ENCODE assay signal across 8 mouse cellular contexts in the genomic region with DNA sequence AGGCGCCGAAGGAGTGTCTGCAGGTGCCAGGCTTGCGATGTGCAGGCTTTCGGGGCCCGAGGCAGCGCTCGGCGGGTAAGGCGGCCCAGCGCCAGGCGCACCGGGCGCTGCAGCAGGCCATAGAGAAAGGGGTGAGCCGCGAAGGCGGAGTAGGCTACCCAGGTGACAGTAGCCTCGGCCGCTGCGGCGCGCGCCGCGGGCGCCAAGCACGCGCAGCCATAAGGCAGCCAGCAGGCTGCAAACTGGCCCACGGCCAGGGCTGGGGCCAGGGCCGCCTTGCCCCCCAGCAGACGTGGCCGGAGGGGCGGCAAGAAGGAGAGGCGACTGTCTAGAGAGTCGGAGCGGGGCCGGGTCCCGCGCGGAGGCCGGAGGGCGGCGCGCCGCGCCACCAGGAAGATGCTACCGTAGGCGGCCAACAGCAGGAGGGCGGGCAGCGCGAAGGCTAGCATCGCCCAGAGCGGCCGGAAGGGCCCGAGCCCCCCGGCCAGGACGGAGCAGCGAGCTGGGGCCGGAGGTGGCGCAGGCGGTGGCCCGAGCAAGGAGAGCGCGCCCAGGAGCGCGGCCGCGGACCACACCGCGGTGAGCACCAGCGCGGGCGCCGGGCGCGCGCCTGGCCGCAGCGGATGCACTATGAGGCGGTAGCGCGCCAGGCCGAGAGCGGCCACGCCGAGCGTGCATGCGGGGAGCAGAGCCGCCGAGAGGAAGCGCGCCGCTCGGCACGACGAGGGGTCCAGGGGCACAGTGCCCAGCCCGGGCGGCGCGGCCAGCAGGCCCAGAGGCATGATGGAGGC. TPM values are rescaled to one million over a fixed set of nuclear protein-coding genes. Genes with fewer than 3 reads are reported as not detected.
DNase-seq lines count a peak whose midpoint lies in the region; ATAC-seq and TF ChIP-seq lines count a peak whose summit lies in the region.

No protein-coding gene starts in this region.

- H3K4me2 ChIP-seq in intestine, embryonic 14.5 days (ENCODE audit: low read length): peak overlapping the region; percentile 96
- H3K4me2 ChIP-seq in limb, embryonic 13.5 days (replicated peaks): peak overlapping the region; percentile 98
- H3K4me2 ChIP-seq in midbrain, embryonic 16.5 days (ENCODE audit: low read length): peak overlapping the region; percentile 75

- no peak for TF ChIP-seq POLR2A in lung, adult 2 months (IDR thresholded peaks at IDR 0.05; ENCODE audit: borderline replicate concordance, extremely low read depth, low read depth, low read length)

- peaks cover 36% of the 10 kb centered on the region for H3K36me3 ChIP-seq in intestine, embryonic 14.5 days (ENCODE audit: control insufficient read depth, insufficient read depth, low read length)
- peaks cover 42% of the 10 kb centered on the region for H3K36me3 ChIP-seq in limb, embryonic 13.5 days
- peaks cover 27% of the 10 kb centered on the region for H3K36me3 ChIP-seq in midbrain, embryonic 16.5 days (ENCODE audit: control insufficient read depth, insufficient read depth, low read length)

- peak; percentile 68 for ATAC-seq in intestine, embryonic 14.5 days (replicated peaks; ENCODE audit: low FRiP score, low TSS enrichment, low read depth)
- ATAC-seq in limb, embryonic 13.5 days (ENCODE audit: low FRiP score, low read depth): peak; percentile 70
- ATAC-seq in midbrain, embryonic 16.5 days: peak; percentile 78

- no peaks in the 10 kb centered on the region for H3K4me1 ChIP-seq in lung, adult 2 months (ENCODE audit: control insufficient read depth, insufficient read depth, low read length)
- peaks cover 3% of the 10 kb centered on the region; the same call in 1 of the 2 replicates for H3K4me1 ChIP-seq in intestine, embryonic 14.5 days (replicated peaks; ENCODE audit: control insufficient read depth, insufficient read depth, low read length)
- peaks cover 17% of the 10 kb centered on the region for H3K4me1 ChIP-seq in limb, embryonic 13.5 days
- peaks cover 14% of the 10 kb centered on the region; the same call in 1 of the 2 replicates for H3K4me1 ChIP-seq in midbrain, embryonic 16.5 days (ENCODE audit: control insufficient read depth, insufficient read depth, low read length)

- TF ChIP-seq CTCF in lung, adult 2 months (IDR thresholded peaks at IDR 0.05; ENCODE audit: insufficient read depth, low read length): no peak

- WGBS in lung, adult 2 months: 5% methylated on average over 98 of the region's 99 CpGs
- 2% methylated on average over 87 of the region's 99 CpGs for WGBS in intestine, embryonic 14.5 days
- 1% methylated on average over 94 of the region's 99 CpGs for WGBS in limb, embryonic 13.5 days
- whole genome bisulfite sequencing in midbrain, embryonic 16.5 days: 1% methylated on average over 88 of the region's 99 CpGs

- H3K9me3 ChIP-seq in intestine, embryonic 14.5 days (ENCODE audit: control insufficient read depth, low read length): no peaks in the 10 kb centered on the region
- no peaks in the 10 kb centered on the region for H3K9me3 ChIP-seq in limb, embryonic 13.5 days
- no peaks in the 10 kb centered on the region for H3K9me3 ChIP-seq in midbrain, embryonic 16.5 days (replicated peaks; ENCODE audit: control insufficient read depth, low read length, poor library complexity, severe bottlenecking)

- H3K9ac ChIP-seq in intestine, embryonic 14.5 days (ENCODE audit: low read length): peak overlapping the region; percentile 56
- H3K9ac ChIP-seq in limb, embryonic 13.5 days: peak overlapping the region; percentile 82
- H3K9ac ChIP-seq in midbrain, embryonic 16.5 days (ENCODE audit: low read depth, low read length): peak overlapping the region; percentile 77

- H3K27me3 ChIP-seq in intestine, embryonic 14.5 days (replicated peaks; ENCODE audit: control insufficient read depth, insufficient read depth, low read length): no peaks in the 10 kb centered on the region
- peaks cover 12% of the 10 kb centered on the region; the same call in 1 of the 2 replicates for H3K27me3 ChIP-seq in limb, embryonic 13.5 days
- no peaks in the 10 kb centered on the region for H3K27me3 ChIP-seq in midbrain, embryonic 16.5 days (ENCODE audit: control insufficient read depth, insufficient read depth, low read depth, low read length)

- DNase-seq in lung, adult 2 months: no peak
- no peak for DNase-seq in lung, adult 18-20 months
- peak; percentile 90 for DNase-seq in cerebellum, adult 8-10 months
- peak; percentile 69 for DNase-seq in forelimb bud, embryonic 11.5 days (ENCODE audit: low read depth, low spot score)
- peak; percentile 79 for DNase-seq in intestine, embryonic 14.5 days (ENCODE audit: low spot score)
- DNase-seq in thymus, postnatal 4 days: peak; percentile 57

- no peak overlapping the region for H3K27ac ChIP-seq in intestine, embryonic 14.5 days (ENCODE audit: low read depth)
- peak overlapping the region; percentile 48; the same call in 1 of the 2 replicates for H3K27ac ChIP-seq in limb, embryonic 13.5 days
- peak overlapping the region; percentile 81 for H3K27ac ChIP-seq in midbrain, embryonic 16.5 days (ENCODE audit: low read length)

- peak overlapping the region; percentile 42 for H3K4me3 ChIP-seq in lung, adult 2 months (replicated peaks; ENCODE audit: extremely low read depth, low read depth, low read length)
- peak overlapping the region; percentile 54 for H3K4me3 ChIP-seq in intestine, embryonic 14.5 days (ENCODE audit: low read depth, low read length)
- H3K4me3 ChIP-seq in limb, embryonic 13.5 days: peak overlapping the region; percentile 65
- peak overlapping the region; percentile 45 for H3K4me3 ChIP-seq in midbrain, embryonic 16.5 days (ENCODE audit: low read depth, low read length)

RNA-seq across cellular contexts. Expression of a gene that starts 0.8 kb away (rescaled TPM):
- 0.19 and 0.50 TPM in 2 replicates for polyA plus RNA-seq in lung, adult 2 months (2012; rRNA removed)
- 0.08 and 0.41 TPM in 2 replicates for polyA plus RNA-seq in intestine, embryonic 14.5 days (2014; fragmentation: Nextera tagmentation; extraction: Ambion mirVana)
- 0.57 and 1.0 TPM in 2 replicates for polyA plus RNA-seq in limb, embryonic 13.5 days (2015; fragmentation: Nextera tagmentation; extraction: Ambion mirVana)
- 0.78 and 0.98 TPM in 2 replicates for polyA plus RNA-seq in midbrain, embryonic 16.5 days (2015; fragmentation: Nextera tagmentation; extraction: Ambion mirVana)

RNA-seq across cellular contexts. Expression of a gene that starts 10.8 kb away (rescaled TPM):
- polyA plus RNA-seq in lung, adult 2 months (2012; rRNA removed): 27.4 and 29.2 TPM in 2 replicates
- polyA plus RNA-seq in intestine, embryonic 14.5 days (2014; fragmentation: Nextera tagmentation; extraction: Ambion mirVana): 51.7 and 52.4 TPM in 2 replicates
- polyA plus RNA-seq in limb, embryonic 13.5 days (2015; fragmentation: Nextera tagmentation; extraction: Ambion mirVana): 49.0 and 50.2 TPM in 2 replicates
- 48.3 and 48.5 TPM in 2 replicates for polyA plus RNA-seq in midbrain, embryonic 16.5 days (2015; fragmentation: Nextera tagmentation; extraction: Ambion mirVana)

RNA-seq across cellular contexts. Expression of a gene that starts 11.8 kb away (rescaled TPM):
- polyA plus RNA-seq in lung, adult 2 months (2012; rRNA removed): 65.2 and 74.3 TPM in 2 replicates
- polyA plus RNA-seq in intestine, embryonic 14.5 days (2014; fragmentation: Nextera tagmentation; extraction: Ambion mirVana): 1.7 and 2.2 TPM in 2 replicates
- 2.9 and 3.7 TPM in 2 replicates for polyA plus RNA-seq in limb, embryonic 13.5 days (2015; fragmentation: Nextera tagmentation; extraction: Ambion mirVana)
- polyA plus RNA-seq in midbrain, embryonic 16.5 days (2015; fragmentation: Nextera tagmentation; extraction: Ambion mirVana): 0.73 and 0.89 TPM in 2 replicates

RNA-seq across cellular contexts. Expression of a gene that starts 11.9 kb away (rescaled TPM):
- polyA plus RNA-seq in lung, adult 2 months (2012; rRNA removed): 68.5 and 70.7 TPM in 2 replicates
- polyA plus RNA-seq in intestine, embryonic 14.5 days (2014; fragmentation: Nextera tagmentation; extraction: Ambion mirVana): 55.3 and 73.4 TPM in 2 replicates
- polyA plus RNA-seq in limb, embryonic 13.5 days (2015; fragmentation: Nextera tagmentation; extraction: Ambion mirVana): 129 and 137 TPM in 2 replicates
- polyA plus RNA-seq in midbrain, embryonic 16.5 days (2015; fragmentation: Nextera tagmentation; extraction: Ambion mirVana): 242 and 262 TPM in 2 replicates

RNA-seq across cellular contexts. Expression of a gene that starts 17.5 kb away (rescaled TPM):
- 27.2 and 34.4 TPM in 2 replicates for polyA plus RNA-seq in lung, adult 2 months (2012; rRNA removed)
- 55.9 and 58.2 TPM in 2 replicates for polyA plus RNA-seq in intestine, embryonic 14.5 days (2014; fragmentation: Nextera tagmentation; extraction: Ambion mirVana)
- 73.3 and 75.5 TPM in 2 replicates for polyA plus RNA-seq in limb, embryonic 13.5 days (2015; fragmentation: Nextera tagmentation; extraction: Ambion mirVana)
- polyA plus RNA-seq in midbrain, embryonic 16.5 days (2015; fragmentation: Nextera tagmentation; extraction: Ambion mirVana): 71.9 and 82.0 TPM in 2 replicates

Comparison
In these comparisons a context has a peak if more than half of its experiments do, and no peak if none do; other contexts are left out.
1. DNase-seq: peak in cerebellum, adult 8-10 months (single experiment), forelimb bud, embryonic 11.5 days (single experiment), intestine, embryonic 14.5 days (single experiment) and thymus, postnatal 4 days (single experiment); none in lung, adult 2 months (single experiment) and lung, adult 18-20 months (0 of 2).
2. RNA of a gene that starts 11.8 kb away (polyA plus RNA-seq): 65.2 to 74.3 TPM in lung, adult 2 months; 2.9 to 3.7 TPM in limb, embryonic 13.5 days, 1.7 to 2.2 TPM in intestine, embryonic 14.5 days and 0.73 to 0.89 TPM in midbrain, embryonic 16.5 days; every median in the first group is over 10 times any median in the second.
3. Peak in every context shown above with its lines, with median percentiles within 50 percentile points of each other: H3K4me3 ChIP-seq, ATAC-seq, H3K4me2 ChIP-seq and H3K9ac ChIP-seq.